Mouse (Mus musculus) lung, postnatal 0 days (tissue): ENCODE measurements around the gene Sema3b. TPM values are rescaled to one million over a fixed set of nuclear protein-coding genes. Genes with fewer than 3 reads are reported as not detected.
A peak's percentile ranks its signal among the peaks of the same experiment; 100 is the strongest.

Experiments used
- ATAC-seq: fragments of 200-750 bp; cut with Nextera tagmentation; 2 replicates; pipeline ENCODE4 v1.8.0; 2017; ENCODE audit warnings: moderate library complexity
- DNase-seq: peaks from one replicate; pipeline ENCODE4 v3.0.0-alpha.2; 2016; ENCODE audit warnings: low spot score
- H3K27ac ChIP-seq: fragments of 300-500 bp; sonication (generic); 2 replicates; pipeline ENCODE4 v1.5.1; 2014; ENCODE audit warnings: antibody characterized with exemption, mild to moderate bottlenecking, low read length, mixed read lengths
- H3K27me3 ChIP-seq: fragments of 300-500 bp; sonication (generic); replicated peaks from 2 replicates; pipeline ENCODE4 v1.6.1; 2014; ENCODE audit warnings: low read length, mixed read lengths; ENCODE audit not compliant: insufficient read depth
- H3K36me3 ChIP-seq: fragments of 300-500 bp; sonication (generic); 2 replicates; pipeline ENCODE4 v1.6.1; 2014; ENCODE audit warnings: low read length, mixed read lengths; ENCODE audit not compliant: insufficient read depth
- H3K4me1 ChIP-seq: fragments of 300-500 bp; sonication (generic); 2 replicates; pipeline ENCODE4 v1.6.1; 2014; ENCODE audit warnings: antibody characterized with exemption, low read depth, low read length, mixed read lengths; ENCODE audit not compliant: insufficient read depth
- H3K4me2 ChIP-seq: fragments of 300-500 bp; sonication (generic); replicated peaks from 2 replicates; pipeline ENCODE4 v1.6.1; 2014; ENCODE audit warnings: low read depth, mild to moderate bottlenecking, low read length, moderate library complexity, mixed read lengths
- H3K4me3 ChIP-seq: fragments of 300-500 bp; sonication (generic); 2 replicates; pipeline ENCODE4 v1.5.1; 2014; ENCODE audit warnings: low read depth, low read length
- H3K9ac ChIP-seq: fragments of 300-500 bp; sonication (generic); replicated peaks from 2 replicates; pipeline ENCODE4 v1.6.1; 2014; ENCODE audit warnings: low read depth, mild to moderate bottlenecking
- H3K9me3 ChIP-seq: fragments of 300-500 bp; sonication (generic); 2 replicates; pipeline ENCODE4 v1.6.1; 2016; ENCODE audit warnings: low read length, mixed read lengths
- CTCF ChIP-seq: IDR thresholded peaks from 2 replicates; pipeline ENCODE4 v1.5.1; 2016; ENCODE audit warnings: antibody characterized with exemption, mild to moderate bottlenecking
- EP300 ChIP-seq: IDR thresholded peaks from 2 replicates; pipeline ENCODE4 v1.6.1; 2016; ENCODE audit warnings: antibody characterized with exemption, mild to moderate bottlenecking, control low read depth
- WGBS: fragments of 180-500 bp; shearing (Covaris S2); extraction: QIAGEN DNeasy Blood & Tissue Kit; methylation state at CpG from one replicate; pipeline ENCODE4 v1.1.7; 2014; 5-methylcytosine and 5-hydroxymethylcytosine counted together
- polyA plus RNA-seq: library from polyadenylated mRNA; unstranded; fragments of >200 nt; fragmentation: Nextera tagmentation; extraction: Ambion mirVana; gene quantifications from 2 replicates; pipeline ENCODE4 v1.2.1, GENCODE M21; 2015

Sema3b gene
- polyA plus RNA-seq, 1 experiment from 2014 or later: 34.3 TPM

DNA sequence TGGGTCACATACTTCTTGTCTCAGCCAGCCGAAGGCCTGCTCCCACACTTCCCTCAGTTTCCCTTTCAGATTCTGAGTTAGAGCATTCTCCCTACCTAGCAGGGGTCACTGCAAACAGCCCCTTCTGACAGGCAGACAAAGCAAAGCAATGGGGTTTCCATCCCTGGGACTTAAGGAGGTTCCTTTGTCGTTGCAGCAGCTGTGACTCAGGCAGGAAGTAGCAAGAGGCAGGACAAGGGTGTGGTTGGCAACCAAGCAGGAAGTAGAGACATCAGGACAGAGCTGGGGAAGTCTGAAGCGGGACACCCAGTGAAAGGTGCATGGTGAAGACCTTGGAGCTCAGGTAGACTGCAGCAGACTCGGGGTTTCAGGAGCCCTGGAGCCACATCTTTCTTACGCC is 15.5 kb upstream of the Sema3b start:
- peaks cover 16% of the 10 kb centered on the region for H3K36me3 ChIP-seq
- peak; percentile 82 for DNase-seq
- TF ChIP-seq EP300 (peak; percentile 67; the same call in 1 of the 2 replicates), CTCF (no peak)
- ATAC-seq: peak; percentile 35
- no peaks in the 10 kb centered on the region for H3K27me3 ChIP-seq
- H3K9me3 ChIP-seq: no peaks in the 10 kb centered on the region
- 0 out of 2 replicates have a peak overlapping the region, but pooled peaks have one; percentile 9 for H3K4me2 ChIP-seq
- no peak overlapping the region for H3K9ac ChIP-seq
- H3K4me3 ChIP-seq: no peak overlapping the region
- peaks cover 37% of the 10 kb centered on the region for H3K4me1 ChIP-seq
- peak overlapping the region; percentile 86 for H3K27ac ChIP-seq
- WGBS: 54% methylated on average over 5 of the region's 5 CpGs

DNA sequence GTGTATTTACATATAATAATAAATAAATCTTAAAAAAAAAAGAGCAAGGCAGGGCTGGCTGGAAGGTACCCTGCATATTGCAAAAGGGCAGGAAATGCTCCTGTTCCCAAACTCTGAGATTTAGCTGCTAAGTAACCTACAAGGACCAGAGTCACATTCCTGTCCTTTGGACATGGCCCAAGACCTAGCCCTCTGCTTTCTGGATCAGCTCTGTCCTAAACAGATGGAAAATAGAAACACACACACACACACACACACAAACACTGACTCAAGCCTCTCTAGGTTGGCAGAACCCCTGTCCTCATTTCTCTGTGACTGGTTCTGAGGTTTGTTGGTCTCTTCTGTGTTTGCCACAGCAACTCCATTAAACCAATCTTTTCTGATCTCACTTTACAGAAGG is 11.9 kb upstream of the Sema3b start:
- DNase-seq (peak; percentile 43), ATAC-seq (no peak)
- Histone ChIP-seq H3K9me3 (no peaks in the 10 kb centered on the region), H3K4me1 (peaks cover 19% of the 10 kb centered on the region; the same call in 1 of the 2 replicates), H3K36me3 (peaks cover 37% of the 10 kb centered on the region), H3K9ac (no peak overlapping the region), H3K4me2 (no peak overlapping the region), H3K27me3 (no peaks in the 10 kb centered on the region), H3K4me3 (no peak overlapping the region), H3K27ac (no peak overlapping the region)
- no peak for TF ChIP-seq EP300
- TF ChIP-seq CTCF: no peak

DNA sequence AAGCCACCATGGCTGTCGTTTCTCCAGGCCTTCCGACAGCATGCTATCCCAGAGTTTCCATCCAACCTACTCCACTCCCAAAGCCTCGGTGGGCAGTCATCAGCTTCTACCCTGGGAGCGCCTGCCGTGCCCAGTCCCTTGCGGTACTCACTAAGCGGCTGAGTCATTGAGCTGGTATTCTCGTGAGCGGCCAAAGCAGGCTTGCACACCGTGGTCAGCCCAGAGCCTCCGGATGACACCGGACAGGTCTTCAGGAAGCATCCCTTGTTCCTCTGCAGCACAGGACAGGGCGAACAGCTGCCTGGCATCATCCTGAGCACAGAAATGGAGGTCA is 10.5 kb upstream of the Sema3b start:
- TF ChIP-seq EP300 (no peak), CTCF (no peak)
- WGBS: 37% methylated on average over 13 of the region's 13 CpGs
- no peak overlapping the region for H3K4me3 ChIP-seq
- peak; percentile 13 for ATAC-seq
- no peaks in the 10 kb centered on the region for H3K27me3 ChIP-seq
- H3K36me3 ChIP-seq: peaks cover 47% of the 10 kb centered on the region
- DNase-seq: no peak
- no peaks in the 10 kb centered on the region for H3K9me3 ChIP-seq
- H3K4me2 ChIP-seq: no peak overlapping the region
- H3K9ac ChIP-seq: no peak overlapping the region
- H3K4me1 ChIP-seq: peaks cover 19% of the 10 kb centered on the region; the same call in 1 of the 2 replicates
- H3K27ac ChIP-seq: peak overlapping the region; percentile 86

DNA sequence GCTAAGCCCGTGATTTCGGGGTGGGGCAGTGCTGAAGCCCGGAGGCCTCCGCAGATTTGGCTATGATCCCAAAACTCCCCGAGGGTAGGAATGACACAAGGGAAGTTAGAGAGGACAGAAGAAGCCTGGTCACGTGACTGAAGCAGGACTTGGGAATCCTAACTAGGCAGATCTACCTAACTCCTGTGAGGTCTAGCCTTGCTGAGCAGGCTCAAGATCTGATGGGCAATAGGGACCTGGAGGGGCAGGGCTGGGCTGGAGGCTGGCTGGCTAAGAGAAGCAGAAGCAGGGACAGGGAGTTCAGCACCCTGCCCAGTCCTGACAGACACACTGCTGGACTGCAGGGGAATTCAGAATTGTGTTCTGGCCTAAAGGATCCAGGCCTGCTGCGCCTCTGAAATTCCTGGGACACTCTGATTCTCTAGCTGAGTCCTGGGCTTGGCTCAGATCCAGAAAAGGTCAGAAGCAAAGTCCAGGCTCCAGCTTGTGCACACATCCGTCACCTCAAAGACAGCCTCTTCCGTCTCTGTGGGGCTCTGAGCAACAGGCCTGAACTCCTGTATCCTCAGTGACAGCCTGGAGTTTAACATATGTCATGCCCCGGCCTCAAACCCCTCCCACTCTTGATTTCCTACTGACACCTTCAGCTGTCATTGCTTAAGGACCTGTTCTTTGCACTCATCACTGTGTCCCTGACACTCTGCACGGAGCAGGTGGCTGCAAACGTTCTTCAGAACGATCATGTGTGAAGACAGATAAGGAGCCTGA is 9.9 kb upstream of the Sema3b start:
- Histone ChIP-seq H3K9me3 (no peaks in the 10 kb centered on the region), H3K27me3 (no peaks in the 10 kb centered on the region), H3K9ac (no peak overlapping the region), H3K27ac (peak overlapping the region; percentile 86), H3K4me1 (peaks cover 19% of the 10 kb centered on the region; the same call in 1 of the 2 replicates), H3K36me3 (peaks cover 48% of the 10 kb centered on the region), H3K4me2 (no peak overlapping the region), H3K4me3 (no peak overlapping the region)
- DNase-seq (peak; percentile 90), ATAC-seq (peak; percentile 88)
- 9% methylated on average over 13 of the region's 13 CpGs for WGBS
- TF ChIP-seq EP300: peak; percentile 71
- no peak for TF ChIP-seq CTCF

DNA sequence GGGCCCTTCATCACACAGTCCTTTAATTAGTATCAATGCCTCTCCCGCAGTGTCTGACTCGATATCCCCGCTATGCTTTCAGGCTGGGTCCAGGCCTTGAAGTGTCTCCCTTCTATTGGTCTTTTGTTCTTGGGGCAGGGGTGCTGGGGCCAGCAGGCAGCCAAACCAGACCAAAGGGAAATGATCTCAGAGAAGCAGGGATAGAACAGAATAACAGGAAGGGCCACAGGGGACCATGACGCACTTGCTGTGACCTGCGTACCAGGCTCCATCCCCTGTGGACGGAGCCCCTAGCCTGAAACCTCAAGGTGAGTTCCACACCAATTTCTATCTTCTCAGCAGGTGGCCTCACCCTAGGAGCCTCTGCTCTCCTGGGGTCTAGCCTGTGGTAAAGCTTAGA is 9.1 kb upstream of the Sema3b start:
- peak overlapping the region; percentile 86 for H3K27ac ChIP-seq
- H3K4me3 ChIP-seq: no peak overlapping the region
- DNase-seq (peak; percentile 31), ATAC-seq (peak; percentile 9; the same call in 1 of the 2 replicates)
- H3K36me3 ChIP-seq: peaks cover 48% of the 10 kb centered on the region
- H3K9me3 ChIP-seq: no peaks in the 10 kb centered on the region
- H3K4me1 ChIP-seq: peaks cover 19% of the 10 kb centered on the region; the same call in 1 of the 2 replicates
- no peaks in the 10 kb centered on the region for H3K27me3 ChIP-seq
- no peak overlapping the region for H3K4me2 ChIP-seq
- TF ChIP-seq CTCF: no peak
- peak; percentile 35; the same call in 1 of the 2 replicates for TF ChIP-seq EP300
- 71% methylated on average over 6 of the region's 6 CpGs for WGBS
- no peak overlapping the region for H3K9ac ChIP-seq

- DNase-seq (no peak), ATAC-seq (no peak)
- peaks cover 47% of the 10 kb centered on the region for H3K36me3 ChIP-seq
- TF ChIP-seq EP300 (no peak), CTCF (peak; percentile 33)
- peaks cover 22% of the 10 kb centered on the region; the same call in 1 of the 2 replicates for H3K4me1 ChIP-seq
- no peak overlapping the region for H3K9ac ChIP-seq
- no peak overlapping the region for H3K4me2 ChIP-seq
- H3K27ac ChIP-seq: 0 out of 2 replicates have a peak overlapping the region, but pooled peaks have one; percentile 44
- no peaks in the 10 kb centered on the region for H3K27me3 ChIP-seq
- H3K9me3 ChIP-seq: no peaks in the 10 kb centered on the region
- WGBS: 69% methylated on average over 2 of the region's 2 CpGs
- no peak overlapping the region for H3K4me3 ChIP-seq
Observed at GRCm38 (mm10) chr9:107617461-107617860, 8.4 kb upstream of the Sema3b start.
